Mouse (Mus musculus) ovary, postnatal 36 days (tissue): ENCODE measurements around the gene Gm28374.
A peak's percentile ranks its signal among the peaks of the same experiment; 100 is the strongest.
"Not testable (repeated sequence)": the region's sequence is repeated elsewhere in the genome, so short reads cannot be mapped to it uniquely, and the experiment has no call there.

Experiments used
- DNase-seq: peaks from one replicate; pipeline ENCODE4 v3.0.0; 2022; ENCODE audit warnings: low spot score, mixed read lengths

The Gm28374 gene

DNA sequence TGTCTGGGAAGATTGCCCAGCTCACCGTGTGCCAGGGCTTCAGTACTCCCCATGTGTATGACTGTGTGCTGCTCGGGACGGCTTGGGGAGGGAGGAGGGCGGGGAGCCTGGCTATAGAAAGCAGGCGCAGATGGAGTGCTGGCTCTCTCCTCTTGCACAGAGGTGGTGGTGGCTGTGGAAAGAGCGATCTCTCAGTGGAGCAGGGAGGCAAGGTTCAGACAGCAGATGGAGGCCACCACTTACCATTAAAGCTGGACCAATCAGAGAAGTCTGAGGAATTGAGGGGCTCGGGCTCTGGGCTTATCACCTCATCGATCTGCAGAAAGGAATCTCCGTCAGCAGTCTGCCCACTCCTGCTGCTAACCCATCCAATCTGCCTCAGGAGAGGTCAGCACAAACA lies at the start of gene Gm28374:
Gm28374 (minus strand) TSS at position 101 of the 400 bp plus-strand sequence.
- no peak for DNase-seq

DNA sequence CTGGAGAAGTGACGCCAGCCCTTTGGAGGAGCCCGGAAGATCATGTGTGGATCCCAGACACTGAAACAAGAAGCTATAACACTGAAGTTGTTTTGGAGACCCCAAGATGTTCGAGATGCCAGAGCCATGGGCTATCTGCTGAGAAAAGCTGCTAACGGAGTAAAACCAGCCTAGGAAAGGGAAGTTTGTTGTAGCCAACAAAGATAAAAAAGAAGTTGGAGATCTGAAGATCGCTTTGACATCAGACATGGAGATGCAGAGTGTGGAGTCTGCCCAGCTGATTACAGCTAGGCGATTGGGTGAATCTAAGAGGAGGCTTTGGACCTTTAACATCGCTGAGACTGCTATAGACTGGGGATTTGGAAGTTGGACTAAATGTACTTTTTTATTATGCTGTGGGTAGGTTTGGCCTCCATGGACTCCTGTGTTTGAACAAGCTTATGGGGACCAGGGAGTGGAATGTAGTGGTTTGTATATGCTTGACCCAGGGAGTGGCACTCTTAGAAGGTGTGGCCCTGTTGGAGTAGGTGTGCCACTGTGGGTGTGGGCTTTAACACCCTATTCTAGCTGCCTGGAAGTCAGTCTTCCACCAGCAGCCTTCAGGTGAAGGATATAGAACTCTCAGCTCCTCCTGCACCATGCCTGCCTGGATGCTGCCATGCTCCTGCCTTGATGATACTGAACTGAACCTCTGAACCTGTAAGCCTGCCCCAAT lies 48.5 kb upstream of the Gm28374 start:
- not testable (repeated sequence) for DNase-seq

DNA sequence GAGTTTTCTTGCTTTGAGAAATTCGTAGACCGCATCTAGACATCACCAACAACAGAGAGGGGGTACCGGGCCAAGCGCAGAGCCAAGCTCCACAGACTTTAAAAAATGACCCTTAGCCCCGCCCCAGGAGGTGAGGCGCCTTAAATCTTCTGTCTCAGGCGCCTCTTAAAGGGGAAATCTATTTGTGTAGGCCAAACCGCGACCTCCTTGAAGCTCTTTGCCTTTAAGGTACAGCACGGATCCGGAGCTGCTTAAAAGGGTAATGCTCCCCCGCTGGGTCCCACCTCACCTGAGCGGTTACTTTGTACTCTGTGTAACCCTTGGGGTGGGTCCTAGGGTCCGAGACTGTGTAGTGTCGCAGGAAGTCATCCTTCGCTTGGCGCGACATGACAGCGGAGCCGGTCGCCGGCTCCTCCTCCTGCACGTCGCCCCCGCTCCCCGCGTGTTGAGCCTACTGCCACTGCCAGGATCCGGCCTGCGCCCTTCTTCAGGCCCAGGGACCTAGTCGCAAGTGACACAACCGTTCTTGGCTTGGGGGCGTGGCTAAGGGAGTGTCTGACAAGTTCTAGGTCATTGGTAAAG lies 45.8 kb upstream of the Gm28374 start, which contains the start of gene Snx15:
Snx15 (minus strand) TSS at position 545 of the 582 bp plus-strand sequence.
- DNase-seq, result peak; percentile 90

DNA sequence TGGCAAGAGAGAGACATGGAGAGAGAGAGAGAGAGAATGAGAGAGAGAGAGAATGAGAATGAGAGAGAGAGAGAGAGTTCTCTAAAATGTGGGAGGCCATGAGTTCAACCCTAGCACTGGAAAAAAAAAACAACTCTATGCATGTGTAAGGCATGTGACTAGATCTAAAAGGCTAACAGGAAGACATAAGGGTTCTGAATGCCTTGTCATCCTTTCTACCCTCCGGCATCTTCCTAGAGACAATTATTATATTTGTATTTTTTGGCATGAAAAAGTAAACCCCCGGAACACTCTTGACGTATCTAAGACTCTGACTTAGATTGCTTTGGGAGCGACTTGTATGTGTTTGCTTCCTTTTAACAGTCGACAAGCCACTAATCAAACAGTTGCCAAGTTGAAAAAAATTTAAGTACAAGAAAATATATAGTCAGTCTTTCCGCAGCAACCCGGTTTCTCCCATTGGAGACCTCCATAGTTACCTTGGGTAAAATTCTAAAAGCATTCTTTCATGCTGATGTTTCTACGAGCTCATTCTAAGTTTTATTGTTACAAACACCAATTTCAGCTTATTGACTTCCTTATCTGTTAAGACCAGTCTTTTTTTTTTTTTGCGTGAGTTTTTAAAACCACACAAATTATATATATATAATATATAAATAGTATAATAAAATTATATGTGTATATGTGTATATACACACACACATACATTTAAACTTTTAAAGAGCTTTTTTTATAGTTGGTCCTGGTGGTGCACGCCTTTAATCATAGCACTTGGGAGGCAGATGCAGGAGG lies 44.9 kb upstream of the Gm28374 start:
- no peak for DNase-seq

DNA sequence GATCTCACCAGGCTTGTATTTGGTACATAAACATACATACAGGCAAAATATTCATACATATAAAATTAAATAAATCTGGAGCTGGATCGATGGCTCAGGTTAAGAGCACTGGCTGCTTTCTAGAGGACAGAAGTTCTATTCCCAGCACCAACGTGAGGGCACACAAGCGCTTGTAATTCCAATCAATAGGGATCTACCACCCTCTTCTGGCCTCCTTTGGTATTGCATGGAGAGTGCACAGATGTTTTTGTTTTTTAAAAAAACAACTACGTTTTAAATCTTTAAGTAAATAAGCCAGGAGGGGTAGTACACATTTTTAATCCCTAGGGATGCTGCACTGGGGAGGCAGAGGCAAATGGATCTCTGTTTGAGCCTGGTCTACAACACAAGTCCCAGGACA lies 44.2 kb upstream of the Gm28374 start:
- no peak for DNase-seq

DNA sequence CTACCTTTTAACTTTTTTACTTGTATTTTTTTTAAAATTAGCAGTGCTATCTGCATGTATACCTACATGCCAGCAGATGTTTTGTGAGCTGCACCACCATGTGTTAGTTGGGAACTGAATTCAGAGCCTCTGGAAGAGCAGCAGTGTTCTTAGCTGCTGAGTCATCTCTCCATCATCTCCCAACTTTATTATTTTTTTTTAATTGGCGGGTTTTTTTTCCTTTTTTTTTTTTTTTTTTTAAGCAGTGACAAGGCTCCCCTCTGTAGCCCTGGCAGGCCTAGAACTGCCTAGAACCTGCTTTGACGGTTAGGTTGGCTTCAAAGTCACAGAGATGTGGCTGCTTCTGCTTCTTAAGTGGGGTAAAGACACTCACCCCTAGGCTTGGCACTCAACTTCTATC lies 42.8 kb upstream of the Gm28374 start:
- no peak for DNase-seq

DNA sequence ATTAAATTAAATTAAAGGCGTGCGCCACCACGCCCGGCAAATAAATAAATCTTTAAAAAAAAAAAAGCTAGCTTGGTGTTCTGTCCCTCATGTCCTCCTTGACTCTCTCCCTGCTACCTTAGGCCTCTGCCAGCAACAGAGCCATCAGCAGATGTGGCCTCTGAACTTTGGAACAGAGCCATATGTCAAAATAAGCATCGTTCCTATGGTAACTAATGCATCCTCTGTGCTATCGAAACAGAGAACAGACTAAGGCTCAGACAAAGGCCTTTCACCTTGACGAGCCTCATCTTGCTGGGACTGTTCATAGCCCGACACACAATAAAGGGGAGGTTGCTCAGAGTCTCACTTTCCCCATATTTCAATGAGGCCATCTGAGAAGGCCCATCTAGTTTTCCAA lies 41.3 kb upstream of the Gm28374 start:
- DNase-seq, result no peak

DNA sequence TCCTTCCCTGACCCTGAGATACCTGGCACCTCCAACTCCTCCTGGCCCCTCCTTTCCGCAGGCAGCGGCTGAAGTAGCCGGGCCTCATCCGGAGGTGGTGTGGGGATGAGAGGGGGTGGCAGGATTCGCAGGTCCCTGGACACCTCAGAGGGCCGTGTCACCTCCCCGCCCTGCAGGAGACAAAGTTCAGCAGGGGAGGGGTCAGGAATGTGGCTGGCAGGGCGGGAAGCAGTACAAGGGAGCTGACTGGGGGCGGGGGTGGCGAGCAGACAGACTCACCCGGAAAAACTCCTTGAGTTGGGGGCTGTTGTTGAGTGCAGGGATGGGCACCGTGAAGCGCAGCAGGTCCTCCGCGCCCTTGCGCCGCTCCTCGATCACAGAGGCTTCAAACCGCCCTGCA lies 39.7 kb upstream of the Gm28374 start:
- DNase-seq, result no peak

DNA sequence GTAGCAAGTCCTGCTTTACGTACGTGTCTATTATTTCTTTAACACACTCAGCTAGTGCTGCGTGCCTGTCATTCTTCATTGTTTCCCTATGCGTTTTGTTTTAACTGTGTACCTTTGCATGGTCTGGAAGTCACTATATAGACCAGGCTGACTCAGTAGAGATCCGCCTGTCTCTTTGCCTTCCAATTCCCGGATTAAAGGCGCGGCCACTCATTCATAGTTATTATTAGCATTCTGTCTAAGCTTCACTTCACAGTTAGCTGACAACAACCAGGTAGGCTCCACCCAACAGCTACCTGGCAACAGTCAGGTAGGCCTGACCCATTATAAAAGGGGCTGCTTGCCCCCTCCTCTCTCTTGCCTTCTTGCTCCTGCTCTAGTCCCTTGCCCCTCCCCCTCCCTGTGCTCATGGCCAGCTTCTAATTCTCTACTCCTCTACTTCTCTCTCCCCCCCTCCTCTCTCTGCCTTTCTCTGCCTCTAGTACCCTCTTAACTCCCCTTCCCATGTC lies 36.7 kb upstream of the Gm28374 start:
- DNase-seq, result no peak

DNA sequence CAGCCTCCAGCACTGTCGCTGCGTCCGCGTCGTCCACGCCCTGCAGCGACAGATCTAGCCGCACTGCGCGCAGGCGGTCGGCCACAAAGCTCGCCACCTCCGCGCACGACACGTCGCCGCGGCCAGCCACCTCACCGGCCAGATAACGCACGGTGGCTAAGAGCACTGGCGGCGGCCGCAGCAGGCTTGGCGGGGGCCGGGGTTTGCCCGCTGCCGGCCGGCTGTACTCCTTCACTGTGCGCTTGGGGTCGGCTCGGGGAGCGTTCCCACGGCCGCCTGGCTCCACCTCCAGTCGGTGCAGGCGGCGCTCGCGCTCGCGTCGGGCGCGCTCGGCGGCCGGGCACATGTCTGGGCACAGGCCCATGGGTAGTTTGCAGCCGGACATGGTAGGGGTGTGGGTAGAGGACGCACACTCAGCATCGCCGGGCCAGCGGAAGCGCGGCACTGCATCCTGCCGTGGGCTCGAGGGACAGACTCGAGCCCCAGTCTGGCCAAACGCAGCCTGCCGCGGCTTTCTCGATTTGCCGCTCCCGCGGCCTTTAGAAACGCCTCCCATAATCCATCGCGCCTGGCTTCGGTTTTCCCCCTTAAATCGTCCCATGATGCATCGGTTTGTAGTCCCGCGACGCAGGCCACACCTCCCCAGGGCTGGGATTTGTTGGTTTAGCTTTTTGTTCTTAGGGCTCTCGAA lies 36.1 kb upstream of the Gm28374 start, which contains the start of gene Sac3d1:
Sac3d1 (minus strand) TSS at position 665 of the 691 bp plus-strand sequence.
- DNase-seq, result peak; percentile 85

DNA sequence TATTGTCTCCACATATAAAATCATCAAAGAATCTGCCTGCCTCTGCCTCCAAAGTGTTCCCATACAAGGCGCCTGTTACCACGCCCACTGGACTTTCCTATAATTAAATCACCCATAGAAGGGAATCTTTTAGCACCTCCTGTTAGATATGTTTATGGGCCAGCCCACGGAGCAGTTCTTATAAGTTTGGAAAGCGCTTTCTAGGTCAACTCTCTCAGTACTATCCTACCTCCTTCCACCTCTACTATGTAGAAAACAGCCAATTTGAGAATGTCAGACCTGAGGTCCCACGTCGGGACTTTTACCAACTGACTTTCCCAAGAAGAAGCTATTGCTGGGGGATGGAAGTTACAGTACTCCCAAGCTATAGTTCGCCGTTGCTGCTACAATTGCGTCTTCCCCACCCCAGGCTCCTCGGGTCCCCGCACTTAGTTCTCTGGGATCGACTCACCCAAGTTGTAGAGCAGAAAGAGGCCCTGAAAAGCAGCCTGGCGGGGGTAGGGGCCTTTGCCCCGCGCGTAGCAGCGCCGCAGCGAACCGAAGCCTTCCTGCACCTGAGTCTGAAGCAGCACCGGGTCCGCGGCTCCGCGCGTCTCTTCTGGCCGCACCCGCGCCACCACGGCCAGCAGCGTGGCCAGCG lies 35.4 kb upstream of the Gm28374 start:
- no peak for DNase-seq

DNA sequence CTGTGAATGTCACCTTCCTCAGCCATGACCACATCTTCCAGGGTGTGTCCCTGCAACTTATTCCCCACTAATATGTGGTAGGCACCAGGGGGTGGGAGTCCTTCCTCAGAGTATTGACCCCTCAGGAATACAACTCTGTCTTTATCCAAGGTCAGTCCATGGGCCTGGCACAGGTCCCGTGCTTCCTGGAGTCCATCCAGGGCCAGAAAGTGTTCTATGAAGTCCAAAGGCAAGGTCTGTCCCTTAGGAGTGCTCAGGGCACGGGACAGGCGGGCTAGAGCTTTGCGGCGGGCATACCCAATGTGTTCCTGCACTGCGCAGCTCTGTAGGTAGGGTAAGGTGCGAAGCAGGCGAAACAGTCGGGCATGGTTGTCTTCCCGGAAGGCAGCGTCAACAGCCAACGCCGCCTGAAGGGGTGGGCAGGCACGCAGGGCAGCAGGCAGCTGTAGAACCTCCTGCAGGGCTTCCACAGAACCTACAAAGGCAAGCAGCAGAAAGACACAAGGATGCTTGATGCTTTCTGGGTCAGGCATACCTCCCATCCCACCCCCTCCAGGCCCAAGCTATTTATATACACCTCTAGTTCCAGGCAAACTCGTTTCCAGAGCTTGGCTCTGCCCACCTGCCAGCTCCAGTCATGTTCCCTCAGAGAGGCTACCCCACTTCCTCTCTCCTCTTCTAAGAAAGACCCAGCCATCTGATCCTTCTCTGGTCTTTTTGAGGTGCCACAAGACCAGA lies 34.2 kb upstream of the Gm28374 start:
- no peak for DNase-seq

DNA sequence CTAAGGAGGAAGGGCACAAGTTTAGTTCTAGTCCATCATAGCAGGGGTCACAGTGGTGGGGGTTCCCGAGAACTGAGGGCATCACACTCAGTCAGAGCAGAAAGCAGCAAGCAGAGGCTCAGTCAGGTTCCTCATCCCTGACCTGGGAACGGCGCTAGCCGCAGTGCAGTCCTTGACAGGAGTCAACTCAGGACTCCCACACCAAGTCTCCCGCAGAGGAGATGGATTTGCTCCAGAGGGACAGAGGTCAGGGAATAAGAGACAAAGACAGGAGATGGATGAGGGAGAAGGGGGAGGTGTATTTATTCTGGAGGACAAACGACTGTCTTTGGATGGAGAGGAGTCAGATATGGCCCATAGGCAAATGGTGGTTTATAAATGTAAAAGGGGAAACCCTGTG lies 31.1 kb upstream of the Gm28374 start:
- no peak for DNase-seq

DNA sequence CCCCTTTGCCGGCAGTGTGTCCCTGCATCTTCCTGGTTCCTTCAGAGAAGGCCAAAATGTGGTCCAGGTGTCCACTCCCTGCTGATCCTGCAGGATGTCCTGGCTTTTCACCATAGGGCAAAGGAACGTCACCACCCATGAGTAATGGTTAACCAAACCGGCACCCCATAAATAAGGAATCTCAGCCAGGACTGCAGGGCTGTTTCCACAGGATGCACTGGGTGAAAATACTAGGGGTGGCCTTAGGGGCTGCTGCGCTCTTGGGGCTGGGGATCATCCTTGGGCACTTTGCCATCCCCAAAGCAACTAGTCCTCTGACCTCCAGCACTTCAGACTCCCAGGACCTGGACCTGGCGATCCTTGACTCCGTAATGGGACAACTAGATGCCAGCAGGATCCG lies 23.5 kb upstream of the Gm28374 start, which contains the start of gene Naaladl1:
Naaladl1 (plus strand) TSS at position 197 of the 400 bp plus-strand sequence.
- DNase-seq, result no peak

DNA sequence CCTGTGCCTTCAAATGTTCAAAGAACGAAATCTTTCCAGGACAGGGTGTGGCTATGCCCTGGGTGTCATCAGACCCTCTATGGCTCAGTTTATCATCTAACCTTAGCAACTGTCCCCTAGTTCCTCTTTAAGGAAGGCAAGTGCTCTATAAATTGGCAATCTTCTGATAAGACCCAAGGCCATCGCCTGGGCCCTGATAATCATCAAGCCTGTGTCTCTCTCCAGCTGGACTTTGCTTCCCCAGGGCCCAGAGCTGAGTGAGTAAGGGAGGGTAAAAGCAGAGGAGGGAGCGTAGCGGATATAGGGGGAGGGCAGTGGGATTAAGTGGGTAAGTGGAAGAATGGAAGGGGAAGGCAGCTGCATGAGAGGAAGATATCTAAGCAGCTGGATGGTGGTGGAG lies 22.4 kb upstream of the Gm28374 start:
- no peak for DNase-seq

DNA sequence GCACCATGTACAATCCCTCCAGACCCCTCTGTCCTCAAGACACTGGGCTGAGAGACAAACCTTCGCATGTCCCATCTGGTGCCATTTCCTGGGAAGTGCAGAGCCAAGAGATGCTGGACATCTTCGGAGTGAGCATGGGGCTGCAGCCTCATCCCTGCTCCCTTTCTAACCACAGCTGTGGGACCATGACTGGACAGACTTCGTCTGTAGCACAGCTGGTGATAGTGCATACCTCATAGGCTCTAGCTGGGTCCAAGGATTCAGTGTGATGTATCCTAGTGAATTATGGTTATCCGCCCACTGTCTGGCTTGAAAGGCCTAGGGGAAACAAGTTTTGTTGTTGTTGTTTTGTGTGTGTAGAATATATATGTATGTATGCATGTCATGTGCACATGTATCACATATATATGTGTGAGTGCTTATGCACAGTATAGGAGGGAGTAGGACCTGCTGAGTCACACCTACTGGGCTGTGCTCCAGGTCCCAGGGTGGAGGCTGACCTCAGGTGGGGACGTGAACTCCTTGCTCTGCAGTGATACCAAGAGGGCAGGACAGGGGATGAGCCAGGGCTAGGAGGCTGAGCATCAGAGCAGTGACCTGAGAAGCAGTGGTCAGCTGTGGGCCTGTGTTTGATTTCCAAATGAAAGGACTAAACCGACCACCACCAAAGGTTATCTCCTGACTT lies 20.3 kb upstream of the Gm28374 start:
- DNase-seq, result no peak

DNA sequence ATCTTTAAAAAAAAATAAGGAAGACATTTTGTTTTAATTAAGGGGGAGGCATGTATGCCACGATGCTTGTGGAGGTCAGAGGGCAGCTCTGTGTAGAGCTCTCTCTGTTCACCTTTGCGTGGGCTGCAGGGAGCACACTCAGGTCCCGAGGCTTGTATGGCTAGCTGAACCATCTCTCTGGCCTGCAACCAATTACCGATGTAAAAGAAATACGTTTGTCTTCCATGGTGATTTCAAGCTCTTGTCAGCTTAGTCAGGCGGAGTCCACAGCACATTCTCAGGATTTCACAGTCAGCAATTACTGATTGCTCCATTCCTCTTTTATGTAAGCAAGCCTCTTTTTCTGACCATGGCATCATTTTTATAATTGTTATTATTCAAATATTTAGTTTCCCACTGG lies 19.1 kb upstream of the Gm28374 start:
- DNase-seq, result no peak

DNA sequence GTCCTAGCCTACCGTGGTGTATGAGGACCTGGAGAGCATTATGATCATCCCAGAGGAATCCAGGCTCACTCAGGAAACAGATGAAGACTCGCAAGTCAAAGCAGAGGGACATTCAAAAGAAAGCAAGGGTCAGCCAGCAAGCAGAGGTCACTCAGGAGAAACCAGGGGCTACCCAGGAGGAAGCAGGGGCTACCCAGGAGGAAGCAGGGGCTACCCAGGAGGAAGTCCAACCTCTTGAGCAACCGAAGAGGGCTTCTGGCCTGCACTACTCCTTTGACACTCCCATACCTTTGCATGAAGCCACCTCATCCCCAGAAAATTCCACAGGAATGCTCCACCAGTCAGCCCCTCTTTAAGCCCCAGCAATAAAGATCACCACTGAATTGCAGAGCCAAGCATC lies 15.8 kb upstream of the Gm28374 start:
- no peak for DNase-seq

DNA sequence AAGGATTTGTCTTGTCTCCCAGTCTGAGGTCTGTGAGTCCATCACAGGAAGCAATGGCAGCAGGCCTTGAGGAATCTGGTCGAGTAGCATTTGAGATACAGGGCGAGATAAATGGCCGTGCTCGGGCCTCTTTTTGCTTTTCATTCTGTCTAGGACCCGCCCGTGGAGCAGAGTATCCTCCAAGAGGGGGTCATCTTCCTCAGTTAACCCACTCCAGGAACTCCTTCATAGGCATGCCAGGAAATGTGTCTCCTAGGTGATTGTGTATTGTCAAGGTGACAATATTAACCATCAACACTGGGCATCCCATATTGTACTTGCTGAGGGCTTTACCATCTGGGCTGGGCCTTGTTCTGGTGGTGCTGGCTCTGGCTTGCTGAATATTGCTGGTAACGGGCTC lies 12.1 kb upstream of the Gm28374 start, which contains the start of gene AC131692.1:
AC131692.1 (plus strand) TSS at position 301 of the 400 bp plus-strand sequence.
- no peak for DNase-seq

DNA sequence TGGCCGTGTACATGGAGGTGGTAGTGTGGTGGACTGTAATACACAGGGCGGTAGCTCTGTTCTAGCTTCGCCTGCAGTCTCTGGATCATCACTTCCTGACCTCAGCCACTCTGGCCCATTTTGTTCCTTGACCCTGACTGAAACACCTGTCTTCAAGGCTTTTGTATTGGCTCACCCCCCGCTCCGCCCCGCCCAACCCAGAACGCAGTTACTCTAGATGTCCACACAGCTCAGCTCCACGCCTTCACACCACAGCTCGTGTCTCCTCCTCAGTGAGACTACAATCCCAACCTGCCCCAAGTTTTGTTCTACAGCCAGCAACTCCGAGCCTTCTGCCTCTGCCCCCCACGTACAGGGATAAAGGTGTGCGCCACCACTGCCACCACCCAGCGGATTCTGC lies 6.8 kb upstream of the Gm28374 start:
- DNase-seq, result no peak
